Comparison of ENCODE assay signal across 8 mouse cellular contexts in the genomic region with DNA sequence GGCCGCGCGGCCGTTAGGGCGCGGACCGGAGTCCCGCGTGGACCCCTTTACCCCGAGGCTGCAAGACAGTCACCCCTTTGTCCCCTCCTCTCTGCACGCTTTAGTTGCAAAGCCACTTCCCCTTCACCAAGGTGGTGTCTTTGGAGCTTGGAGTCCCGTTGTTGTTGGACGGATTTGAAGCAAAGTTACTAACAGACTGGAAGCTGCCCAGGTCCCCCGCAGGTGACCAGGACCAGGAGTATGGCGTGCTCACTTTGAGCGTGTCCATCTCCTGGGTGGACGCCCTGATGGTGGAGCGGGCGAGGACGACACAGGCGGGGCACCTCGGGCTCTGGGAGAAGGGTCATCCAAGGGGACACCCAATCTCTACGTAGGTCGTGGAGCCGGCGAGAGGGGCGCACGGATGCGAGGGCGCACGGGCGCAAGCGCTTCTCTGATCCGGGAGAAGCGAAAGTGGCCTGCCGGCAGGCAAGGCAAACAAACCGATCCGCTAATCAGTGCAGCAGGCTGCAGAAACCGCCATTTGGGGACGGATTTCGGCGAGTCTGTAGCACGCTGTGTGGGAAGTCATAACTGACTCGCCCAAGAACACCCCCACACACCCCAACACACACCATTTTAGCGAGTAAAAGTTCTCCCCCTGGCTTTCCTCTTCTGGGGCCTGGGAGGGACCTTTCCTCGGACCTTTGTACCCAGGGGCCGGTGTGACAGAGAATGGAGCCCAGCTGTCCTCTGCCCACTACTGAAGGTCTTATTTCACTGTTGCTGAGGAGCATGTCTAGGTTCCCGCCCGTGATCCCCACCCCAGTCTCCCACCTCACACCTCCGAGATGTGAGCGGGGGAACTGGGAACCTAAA. TPM values are rescaled to one million over a fixed set of nuclear protein-coding genes. Genes with fewer than 3 reads are reported as not detected.
DNase-seq lines count a peak whose midpoint lies in the region; ATAC-seq and TF ChIP-seq lines count a peak whose summit lies in the region.

No protein-coding gene starts in this region.

- TF ChIP-seq POLR2A in thymus, adult 2 months (IDR thresholded peaks at IDR 0.05; ENCODE audit: control insufficient read depth, extremely low read depth, insufficient read depth, low read length, poor library complexity), result no peak
- no peak for TF ChIP-seq POLR2A in heart, adult 2 months (IDR thresholded peaks at IDR 0.05; ENCODE audit: insufficient read depth, low read depth, low read length)
- no peak for TF ChIP-seq POLR2A in myocyte (IDR thresholded peaks at IDR 0.05; ENCODE audit: insufficient read length, low read depth)

- intact Hi-C loops in heart, adult 2 months (cut with DNase I), result no loop called here

- H3K27ac ChIP-seq in thymus, adult 2 months (ENCODE audit: control insufficient read depth, insufficient read depth, low read length), result no peak overlapping the region
- H3K27ac ChIP-seq in heart, adult 2 months, result no peak overlapping the region
- no peak overlapping the region for H3K27ac ChIP-seq in liver, embryonic 13.5 days

- TF ChIP-seq EP300 in heart, adult 2 months (IDR thresholded peaks at IDR 0.05; ENCODE audit: insufficient read depth, low read depth, low read length), result no peak

- peaks cover 25% of the 10 kb centered on the region for H3K4me1 ChIP-seq in thymus, adult 2 months (replicated peaks; ENCODE audit: control insufficient read depth, insufficient read depth, low read length)
- H3K4me1 ChIP-seq in heart, adult 2 months (ENCODE audit: control insufficient read depth, insufficient read depth, low read length), result peaks cover 4% of the 10 kb centered on the region; the same call in 1 of the 2 replicates
- H3K4me1 ChIP-seq in liver, embryonic 13.5 days (replicated peaks), result peaks cover 25% of the 10 kb centered on the region

- WGBS in thymus, adult 2 months, result 2% methylated on average over 51 of the region's 51 CpGs
- 2% methylated on average over 51 of the region's 51 CpGs for WGBS in heart, adult 2 months
- 1% methylated on average over 51 of the region's 51 CpGs for WGBS in liver, embryonic 13.5 days (ENCODE audit: insufficient replicate concordance)

- peak; percentile 27 for ATAC-seq in liver, embryonic 13.5 days (ENCODE audit: low read depth)

- peak overlapping the region; percentile 41 for H3K4me3 ChIP-seq in thymus, adult 2 months (ENCODE audit: control insufficient read depth, insufficient read depth, low read length)
- H3K4me3 ChIP-seq in heart, adult 2 months, result peak overlapping the region; percentile 58
- peak overlapping the region; percentile 53 for H3K4me3 ChIP-seq in liver, embryonic 13.5 days (replicated peaks)
- H3K4me3 ChIP-seq in myocyte, result peak overlapping the region; percentile 35

- no peaks in the 10 kb centered on the region for H3K79me2 ChIP-seq in heart, adult 2 months (replicated peaks; ENCODE audit: control insufficient read depth, insufficient read depth, low read length)
- H3K79me2 ChIP-seq in myocyte (ENCODE audit: control insufficient read depth, insufficient read depth), result no peaks in the 10 kb centered on the region

- no peaks in the 10 kb centered on the region for H3K9me3 ChIP-seq in liver, embryonic 13.5 days (replicated peaks)

- peak overlapping the region; percentile 46 for H3K9ac ChIP-seq in heart, adult 2 months (ENCODE audit: low read depth, low read length)
- peak overlapping the region; percentile 9; the same call in 1 of the 2 replicates for H3K9ac ChIP-seq in liver, embryonic 13.5 days

- DNase-seq in thymus, adult 2 months, result no peak
- DNase-seq in thymus, postnatal 0 days (ENCODE audit: low spot score), result no peak
- peak; percentile 55 for DNase-seq in cerebellum, adult 9-11 months
- peak; percentile 68 to 73 for DNase-seq in heart, adult 2 months
- DNase-seq in kidney, adult 18-20 months, result peak; percentile 68
- DNase-seq in liver, embryonic 13.5 days, result no peak
- peak; percentile 62 for DNase-seq in thymus, postnatal 4 days

- peak overlapping the region; percentile 16 for H3ac ChIP-seq in myocyte (ENCODE audit: control insufficient read depth, insufficient read length)

- no peak; the same call in 1 of the 2 replicates for TF ChIP-seq CTCF in thymus, adult 2 months (IDR thresholded peaks at IDR 0.05; ENCODE audit: borderline replicate concordance, control insufficient read depth, extremely low read depth, insufficient read depth, low read length, poor library complexity)
- no peak for TF ChIP-seq CTCF in heart, adult 2 months (IDR thresholded peaks at IDR 0.05)

- H3K36me3 ChIP-seq in thymus, adult 2 months (ENCODE audit: control insufficient read depth, insufficient read depth, low read length), result peaks cover under 1% of the 10 kb centered on the region; the same call in 1 of the 2 replicates
- no peaks in the 10 kb centered on the region for H3K36me3 ChIP-seq in heart, adult 2 months (ENCODE audit: control insufficient read depth, insufficient read depth, low read length)
- no peaks in the 10 kb centered on the region for H3K36me3 ChIP-seq in liver, embryonic 13.5 days
- H3K36me3 ChIP-seq in myocyte (ENCODE audit: control insufficient read depth, insufficient read depth), result peaks cover 4% of the 10 kb centered on the region

- peaks cover 30% of the 10 kb centered on the region for H3K27me3 ChIP-seq in thymus, adult 2 months (ENCODE audit: control insufficient read depth, insufficient read depth, low read length)
- H3K27me3 ChIP-seq in heart, adult 2 months (ENCODE audit: control insufficient read depth, insufficient read depth, low read length), result peaks cover 23% of the 10 kb centered on the region
- H3K27me3 ChIP-seq in liver, embryonic 13.5 days, result peaks cover 83% of the 10 kb centered on the region
- no peaks in the 10 kb centered on the region for H3K27me3 ChIP-seq in myocyte (ENCODE audit: control insufficient read depth, insufficient read depth, insufficient read length)

- H3K4me2 ChIP-seq in liver, embryonic 13.5 days, result peak overlapping the region; percentile 62
- H3K4me2 ChIP-seq in myocyte (ENCODE audit: low read depth), result peak overlapping the region; percentile 74

TF ChIP-seq in myocyte, 11 proteins besides CTCF, POLR2A, EP300 and RAD21:
- no peak for TF ChIP-seq TCF3 (IDR thresholded peaks at IDR 0.05; ENCODE audit: insufficient read length, low read depth)
- no peak for TF ChIP-seq REST (IDR thresholded peaks at IDR 0.05; ENCODE audit: insufficient read depth, insufficient read length)
- no peak for TF ChIP-seq POLR2AphosphoS2 (IDR thresholded peaks at IDR 0.05; ENCODE audit: insufficient read length, low read depth)
- no peak for TF ChIP-seq MAX (IDR thresholded peaks at IDR 0.05; ENCODE audit: low read depth)
- no peak for TF ChIP-seq MYOG (IDR thresholded peaks at IDR 0.05; ENCODE audit: control insufficient read depth in 1 of 3, insufficient read depth in 1 of 3, insufficient read length in 2 of 3, low read depth in 2 of 3)
- no peak for TF ChIP-seq CEBPB (IDR thresholded peaks at IDR 0.05; ENCODE audit: insufficient read depth, poor library complexity, severe bottlenecking)
- no peak for TF ChIP-seq SRF (IDR thresholded peaks at IDR 0.05; ENCODE audit: control insufficient read depth, insufficient read length, low read depth)
- TF ChIP-seq MYOD1 (IDR thresholded peaks at IDR 0.05; ENCODE audit: control insufficient read depth in 1 of 3, insufficient read length in 2 of 3, low read depth in 2 of 3), result no peak
- TF ChIP-seq TCF12 (IDR thresholded peaks at IDR 0.05; ENCODE audit: insufficient read depth, poor library complexity, severe bottlenecking), result no peak

RNA-seq across cellular contexts. Expression of a gene that starts 4.5 kb away (rescaled TPM):
- polyA plus RNA-seq in thymus, adult 2 months (2012; rRNA removed), result 0.26 TPM in 1 of 2 replicates, not detected in the other
- polyA plus RNA-seq in thymus, postnatal 0 days (2015; fragmentation: Nextera tagmentation; extraction: Ambion mirVana), result not detected in 2 replicates
- total RNA-seq in heart, adult 2 months (2021), result under 1 TPM; 0.26 to 0.36 TPM
- polyA plus RNA-seq in heart, adult 2 months (2012; rRNA removed), result 0.20 and 0.32 TPM in 2 replicates
- polyA plus RNA-seq in liver, embryonic 13.5 days (2015; fragmentation: Nextera tagmentation; extraction: Ambion mirVana), result not detected in 2 replicates
- polyA plus RNA-seq in myocyte (2012; fragmentation: generic; extraction: Trizol), result 0.62 TPM

RNA-seq across cellular contexts. Expression of a gene that starts 12.5 kb away (rescaled TPM):
- polyA plus RNA-seq in thymus, adult 2 months (2012; rRNA removed), result 13.7 and 14.3 TPM in 2 replicates
- polyA plus RNA-seq in thymus, postnatal 0 days (2015; fragmentation: Nextera tagmentation; extraction: Ambion mirVana), result 15.7 TPM in 2 replicates
- total RNA-seq in heart, adult 2 months (2021), result 10 to 100 TPM; 59.2 to 70.6 TPM
- 22.3 and 54.4 TPM in 2 replicates for polyA plus RNA-seq in heart, adult 2 months (2012; rRNA removed)
- 4.6 and 7.6 TPM in 2 replicates for polyA plus RNA-seq in liver, embryonic 13.5 days (2015; fragmentation: Nextera tagmentation; extraction: Ambion mirVana)
- polyA plus RNA-seq in myocyte (2012; fragmentation: generic; extraction: Trizol), result 15.6 TPM

RNA-seq across cellular contexts. Expression of a gene that starts 17.1 kb away (rescaled TPM):
- polyA plus RNA-seq in thymus, adult 2 months (2012; rRNA removed), result 55.8 and 57.8 TPM in 2 replicates
- 275 and 308 TPM in 2 replicates for polyA plus RNA-seq in thymus, postnatal 0 days (2015; fragmentation: Nextera tagmentation; extraction: Ambion mirVana)
- total RNA-seq in heart, adult 2 months (2021), result 100 to 1,000 TPM in 1 of 2 experiments, 10 to 100 TPM in 1; 95.0 to 102 TPM
- polyA plus RNA-seq in heart, adult 2 months (2012; rRNA removed), result 53.1 and 87.5 TPM in 2 replicates
- polyA plus RNA-seq in liver, embryonic 13.5 days (2015; fragmentation: Nextera tagmentation; extraction: Ambion mirVana), result 103 and 115 TPM in 2 replicates
- 121 TPM for polyA plus RNA-seq in myocyte (2012; fragmentation: generic; extraction: Trizol)

Comparison
In these comparisons a context has a peak if more than half of its experiments do, and no peak if none do; other contexts are left out.
1. DNase-seq: peak in cerebellum, adult 9-11 months (single experiment), heart, adult 2 months (2 of 2), kidney, adult 18-20 months (single experiment) and thymus, postnatal 4 days (single experiment); none in thymus, adult 2 months (single experiment), thymus, postnatal 0 days (single experiment) and liver, embryonic 13.5 days (single experiment).
2. Peak in every context shown above with its lines, with median percentiles within 50 percentile points of each other: H3K4me3 ChIP-seq.